Mouse (Mus musculus): ENCODE data around the gene Fgd3. TPM values are rescaled to one million over a fixed set of nuclear protein-coding genes. Genes with fewer than 3 reads are reported as not detected.

Gene Fgd3
- polyA plus RNA-seq, 1 experiment from 2014 or later, result 0.95 TPM

DNA sequence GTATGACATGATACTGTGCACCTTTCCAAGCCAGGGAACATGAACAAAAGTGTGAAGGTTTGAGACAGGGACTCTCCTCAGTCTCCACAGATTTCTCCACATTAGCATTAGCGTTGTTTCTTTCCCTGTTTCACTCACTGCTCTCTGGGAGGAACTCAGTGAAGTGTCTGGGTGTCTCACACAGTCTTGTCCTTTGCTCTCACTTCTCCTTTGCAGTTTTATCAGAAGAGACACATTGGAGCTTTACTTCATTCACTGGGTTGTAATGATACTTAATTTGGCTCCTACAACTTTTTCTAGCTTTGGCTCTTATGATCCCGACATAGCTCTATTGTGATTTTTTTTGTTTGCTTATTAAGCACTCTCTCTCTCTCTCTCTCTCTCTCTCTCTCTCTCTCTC, 28.4 kb upstream of the Fgd3 start:
- DNase-seq (ENCODE audit: low spot score), result no peak
- Histone ChIP-seq H3K27me3 (ENCODE audit: control insufficient read depth, insufficient read depth, low read length) (no peaks in the 10 kb centered on the region), H3K9me3 (replicated peaks; ENCODE audit: control insufficient read depth, low read length) (no peaks in the 10 kb centered on the region), H3K36me3 (replicated peaks; ENCODE audit: control insufficient read depth, insufficient read depth, low read depth, low read length) (no peaks in the 10 kb centered on the region), H3K4me2 (ENCODE audit: low read depth, low read length) (no peak overlapping the region), H3K27ac (replicated peaks; ENCODE audit: low read depth, low read length) (no peak overlapping the region), H3K4me3 (ENCODE audit: low read depth, low read length) (no peak overlapping the region), H3K9ac (replicated peaks; ENCODE audit: low read length) (no peak overlapping the region), H3K4me1 (ENCODE audit: control insufficient read depth, insufficient read depth, low read length) (no peaks in the 10 kb centered on the region)
- ATAC-seq (replicated peaks; ENCODE audit: insufficient number of reproducible peaks, low FRiP score, low TSS enrichment, low read depth), result no peak
- WGBS, result 89% methylated on average over 2 of the region's 2 CpGs

DNA sequence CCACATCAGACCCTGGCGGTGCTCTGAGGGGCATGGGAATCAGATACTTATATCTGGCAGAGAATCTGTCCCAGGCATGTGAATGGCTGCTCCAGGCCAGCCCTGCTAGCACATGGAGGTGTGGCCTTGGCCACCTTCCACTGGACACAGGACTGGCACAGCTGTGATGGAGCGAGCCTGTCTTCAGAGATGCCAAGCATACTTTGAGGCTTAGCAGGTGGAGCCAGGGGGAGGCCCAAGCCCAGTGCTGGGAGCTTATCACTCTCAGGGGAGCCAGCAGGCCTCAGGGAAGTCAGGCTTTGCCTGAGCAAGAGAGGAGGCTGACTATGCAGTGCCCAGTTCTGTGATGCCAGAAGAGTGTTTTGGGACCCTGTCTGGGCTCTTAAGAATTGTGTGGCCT, 25.4 kb upstream of the Fgd3 start:
- H3K4me1 ChIP-seq (ENCODE audit: control insufficient read depth, insufficient read depth, low read length), result no peaks in the 10 kb centered on the region
- H3K27me3 ChIP-seq (ENCODE audit: control insufficient read depth, insufficient read depth, low read length), result no peaks in the 10 kb centered on the region
- H3K4me2 ChIP-seq (ENCODE audit: low read depth, low read length), result no peak overlapping the region
- no peak for DNase-seq (ENCODE audit: low spot score)
- H3K4me3 ChIP-seq (ENCODE audit: low read depth, low read length), result no peak overlapping the region
- no peaks in the 10 kb centered on the region for H3K9me3 ChIP-seq (replicated peaks; ENCODE audit: control insufficient read depth, low read length)
- no peak overlapping the region for H3K9ac ChIP-seq (replicated peaks; ENCODE audit: low read length)
- WGBS, result 82% methylated on average over 2 of the region's 2 CpGs
- no peak for ATAC-seq (replicated peaks; ENCODE audit: insufficient number of reproducible peaks, low FRiP score, low TSS enrichment, low read depth)
- no peak overlapping the region for H3K27ac ChIP-seq (replicated peaks; ENCODE audit: low read depth, low read length)
- H3K36me3 ChIP-seq (replicated peaks; ENCODE audit: control insufficient read depth, insufficient read depth, low read depth, low read length), result no peaks in the 10 kb centered on the region

DNA sequence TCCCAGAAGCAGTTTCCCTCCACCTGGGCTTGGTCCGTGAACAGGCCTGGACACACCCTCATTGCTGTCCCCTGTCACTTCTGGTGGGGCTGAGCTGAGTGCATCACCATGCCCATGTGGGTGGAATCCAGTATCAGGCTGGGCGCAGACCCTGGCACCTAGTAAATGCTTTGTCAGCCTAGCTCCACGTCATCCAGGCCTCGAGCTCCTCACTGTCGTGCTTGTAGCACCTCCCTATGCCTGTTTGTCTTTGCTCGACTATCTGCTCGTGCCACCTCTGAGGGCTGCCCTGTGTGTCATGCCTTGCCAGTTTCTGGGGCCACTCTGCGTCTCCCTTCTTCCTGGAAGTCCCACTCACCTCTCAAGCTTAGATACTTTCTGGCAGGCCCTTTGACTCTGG, 24.5 kb upstream of the Fgd3 start:
- H3K9ac ChIP-seq (replicated peaks; ENCODE audit: low read length), result no peak overlapping the region

DNA sequence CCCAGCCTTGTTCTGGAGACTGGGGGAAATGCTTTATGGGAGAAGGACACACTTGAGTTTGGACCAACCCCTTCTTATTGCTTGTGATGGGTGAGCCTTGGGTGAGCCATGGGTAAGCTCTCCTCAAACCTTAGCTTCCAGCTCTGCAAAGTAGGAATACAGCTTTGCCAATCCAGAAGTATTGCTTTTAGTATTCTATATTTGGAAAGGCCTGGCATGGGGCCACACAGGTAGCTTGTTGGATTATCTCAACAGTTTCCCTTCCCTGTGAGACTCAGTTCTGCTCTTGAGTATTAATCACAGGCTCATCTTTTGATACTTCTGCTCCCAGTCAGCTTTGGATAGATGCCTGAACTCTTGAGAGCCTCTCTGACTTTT, 22.6 kb upstream of the Fgd3 start:
- Histone ChIP-seq H3K4me1 (ENCODE audit: control insufficient read depth, insufficient read depth, low read length) (no peaks in the 10 kb centered on the region), H3K9ac (replicated peaks; ENCODE audit: low read length) (no peak overlapping the region; the same call in 1 of the 2 replicates), H3K36me3 (replicated peaks; ENCODE audit: control insufficient read depth, insufficient read depth, low read depth, low read length) (no peaks in the 10 kb centered on the region), H3K4me2 (ENCODE audit: low read depth, low read length) (peak overlapping the region; percentile 85), H3K4me3 (ENCODE audit: low read depth, low read length) (peak overlapping the region; percentile 92), H3K9me3 (replicated peaks; ENCODE audit: control insufficient read depth, low read length) (no peaks in the 10 kb centered on the region), H3K27ac (replicated peaks; ENCODE audit: low read depth, low read length) (no peak overlapping the region), H3K27me3 (ENCODE audit: control insufficient read depth, insufficient read depth, low read length) (no peaks in the 10 kb centered on the region)
- ATAC-seq (replicated peaks; ENCODE audit: insufficient number of reproducible peaks, low FRiP score, low TSS enrichment, low read depth) (no peak), DNase-seq (ENCODE audit: low spot score) (no peak)

More for the DNA sequence above, 24.5 kb upstream of the Fgd3 start:
- H3K27me3 ChIP-seq (ENCODE audit: control insufficient read depth, insufficient read depth, low read length), result no peaks in the 10 kb centered on the region
- H3K36me3 ChIP-seq (replicated peaks; ENCODE audit: control insufficient read depth, insufficient read depth, low read depth, low read length), result no peaks in the 10 kb centered on the region
- no peak for ATAC-seq (replicated peaks; ENCODE audit: insufficient number of reproducible peaks, low FRiP score, low TSS enrichment, low read depth)
- no peak overlapping the region for H3K27ac ChIP-seq (replicated peaks; ENCODE audit: low read depth, low read length)
- 81% methylated on average over 8 of the region's 8 CpGs for WGBS
- DNase-seq (ENCODE audit: low spot score), result no peak
- H3K9me3 ChIP-seq (replicated peaks; ENCODE audit: control insufficient read depth, low read length), result no peaks in the 10 kb centered on the region
- no peak overlapping the region for H3K4me3 ChIP-seq (ENCODE audit: low read depth, low read length)
- no peak overlapping the region for H3K4me2 ChIP-seq (ENCODE audit: low read depth, low read length)
- no peaks in the 10 kb centered on the region for H3K4me1 ChIP-seq (ENCODE audit: control insufficient read depth, insufficient read depth, low read length)

DNA sequence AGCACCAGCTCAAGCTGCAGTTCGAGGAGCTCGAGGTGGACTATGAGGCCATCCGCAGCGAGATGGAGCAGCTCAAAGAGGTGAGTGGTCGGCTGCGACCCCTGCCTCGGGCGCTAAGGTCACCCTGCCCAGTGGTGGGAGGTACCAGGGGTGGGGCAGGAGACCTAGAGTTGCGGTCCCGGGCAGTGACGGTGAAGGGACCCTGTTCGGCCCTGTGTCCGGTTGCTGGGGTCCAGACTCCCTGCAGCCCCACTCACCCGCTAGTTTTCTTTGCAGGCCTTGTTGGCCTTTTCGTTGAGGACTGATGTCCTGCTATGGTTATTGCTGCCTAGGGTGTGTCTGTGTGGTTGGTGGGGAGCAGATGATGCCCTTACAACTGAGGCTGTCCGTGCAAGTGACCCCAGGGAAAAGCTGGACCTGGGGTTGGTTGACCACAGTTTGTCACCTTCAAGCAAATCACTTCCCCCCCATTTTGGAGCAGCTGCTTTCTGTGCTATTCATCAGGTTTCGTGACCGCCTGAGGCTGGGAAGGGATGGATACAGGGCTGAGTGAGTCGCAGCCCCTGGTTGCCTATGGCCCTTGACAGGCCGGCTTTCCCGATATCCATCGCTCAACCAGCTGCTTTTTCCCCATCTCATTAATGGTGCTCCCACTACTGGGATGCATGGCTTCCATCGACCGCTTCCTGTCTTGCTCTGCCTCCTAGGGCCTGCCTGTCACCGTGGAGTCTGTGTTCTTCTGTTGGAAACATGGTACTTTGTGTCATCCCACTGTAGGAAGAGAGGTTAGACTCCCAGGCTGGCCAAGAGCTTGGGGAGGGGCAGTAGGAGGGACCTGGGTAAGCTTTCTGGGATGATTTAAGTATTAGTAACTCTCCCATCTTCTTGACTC, 22.0 kb upstream of the Fgd3 start:
- Histone ChIP-seq H3K4me3 (ENCODE audit: low read depth, low read length) (peak overlapping the region; percentile 92), H3K27me3 (ENCODE audit: control insufficient read depth, insufficient read depth, low read length) (no peaks in the 10 kb centered on the region), H3K4me1 (ENCODE audit: control insufficient read depth, insufficient read depth, low read length) (no peaks in the 10 kb centered on the region), H3K4me2 (ENCODE audit: low read depth, low read length) (peak overlapping the region; percentile 85), H3K9ac (replicated peaks; ENCODE audit: low read length) (peak overlapping the region; percentile 92), H3K27ac (replicated peaks; ENCODE audit: low read depth, low read length) (peak overlapping the region; percentile 49; the same call in 1 of the 2 replicates), H3K36me3 (replicated peaks; ENCODE audit: control insufficient read depth, insufficient read depth, low read depth, low read length) (no peaks in the 10 kb centered on the region), H3K9me3 (replicated peaks; ENCODE audit: control insufficient read depth, low read length) (no peaks in the 10 kb centered on the region)
- DNase-seq (ENCODE audit: low spot score) (no peak), ATAC-seq (replicated peaks; ENCODE audit: insufficient number of reproducible peaks, low FRiP score, low TSS enrichment, low read depth) (peak; percentile 15)
- 13% methylated on average over 25 of the region's 25 CpGs for WGBS

- Histone ChIP-seq H3K4me3 (ENCODE audit: low read depth, low read length) (peak within 1 kb of the TSS; percentile 92), H3K36me3 (replicated peaks; ENCODE audit: control insufficient read depth, insufficient read depth, low read depth, low read length) (no peaks in the 10 kb centered on the region), H3K4me1 (ENCODE audit: control insufficient read depth, insufficient read depth, low read length) (no peaks in the 10 kb centered on the region), H3K27ac (replicated peaks; ENCODE audit: low read depth, low read length) (peak within 1 kb of the TSS; percentile 49), H3K27me3 (ENCODE audit: control insufficient read depth, insufficient read depth, low read length) (no peaks in the 10 kb centered on the region), H3K9me3 (replicated peaks; ENCODE audit: control insufficient read depth, low read length) (no peaks in the 10 kb centered on the region), H3K4me2 (ENCODE audit: low read depth, low read length) (peak within 1 kb of the TSS; percentile 85), H3K9ac (replicated peaks; ENCODE audit: low read length) (peak within 1 kb of the TSS; percentile 92)
- WGBS, result under 1% methylated on average over 70 of the region's 74 CpGs
- ATAC-seq (replicated peaks; ENCODE audit: insufficient number of reproducible peaks, low FRiP score, low TSS enrichment, low read depth), result peak; percentile 99
- peak; percentile 98 for DNase-seq (ENCODE audit: low spot score)
Observed at GRCm38 (mm10) chr13:49341012-49341830, 21.1 kb upstream of the Fgd3 start, which contains the start of gene Bicd2. Gene Bicd2, plus strand, starts transcription at chr13:49341585.

DNA sequence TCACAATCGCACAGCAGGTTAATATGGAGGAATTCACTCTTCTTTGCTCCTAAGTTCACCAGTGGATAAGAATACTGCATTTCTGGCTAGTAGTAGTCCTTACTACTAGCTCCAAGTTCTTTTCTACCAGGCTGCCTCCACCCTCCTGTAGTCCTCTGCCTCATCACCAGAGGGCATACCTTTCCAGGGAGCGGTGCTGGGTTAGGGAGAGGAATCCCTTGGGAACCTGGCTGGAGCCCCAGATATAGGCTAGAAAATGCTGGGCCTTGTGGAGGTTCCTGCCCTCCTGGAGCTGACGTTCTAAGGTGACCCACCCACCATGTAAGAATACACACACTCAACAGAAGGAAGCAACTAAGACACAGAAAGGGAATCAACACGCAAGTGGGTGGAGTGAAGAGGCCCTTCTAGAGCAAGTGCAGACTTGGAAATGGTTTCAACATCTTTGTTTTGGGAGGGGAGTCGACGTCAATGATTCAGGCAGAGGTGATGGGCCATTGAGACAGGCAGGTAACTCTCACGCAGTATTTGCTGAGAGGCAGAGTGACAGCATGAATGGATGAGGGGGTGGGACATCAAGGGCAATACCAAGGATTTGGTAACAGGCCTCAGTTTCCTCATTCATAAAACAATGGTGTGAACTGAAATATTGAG, 18.9 kb upstream of the Fgd3 start:
- Histone ChIP-seq H3K27ac (replicated peaks; ENCODE audit: low read depth, low read length) (no peak overlapping the region), H3K4me1 (ENCODE audit: control insufficient read depth, insufficient read depth, low read length) (no peaks in the 10 kb centered on the region), H3K4me2 (ENCODE audit: low read depth, low read length) (no peak overlapping the region), H3K36me3 (replicated peaks; ENCODE audit: control insufficient read depth, insufficient read depth, low read depth, low read length) (no peaks in the 10 kb centered on the region), H3K4me3 (ENCODE audit: low read depth, low read length) (no peak overlapping the region), H3K27me3 (ENCODE audit: control insufficient read depth, insufficient read depth, low read length) (no peaks in the 10 kb centered on the region), H3K9me3 (replicated peaks; ENCODE audit: control insufficient read depth, low read length) (no peaks in the 10 kb centered on the region), H3K9ac (replicated peaks; ENCODE audit: low read length) (no peak overlapping the region)
- WGBS, result 79% methylated on average over 7 of the region's 7 CpGs
- no peak for DNase-seq (ENCODE audit: low spot score)
- ATAC-seq (replicated peaks; ENCODE audit: insufficient number of reproducible peaks, low FRiP score, low TSS enrichment, low read depth), result no peak
